Mouse (Mus musculus): ENCODE measurements around the gene Tes3-ps. TPM values are rescaled to one million over a fixed set of nuclear protein-coding genes. Genes with fewer than 3 reads are reported as not detected.

Gene Tes3-ps
- total and polyA plus RNA-seq, 3 experiments, result 0.01 to 4.4 (median 1.8) TPM

DNA sequence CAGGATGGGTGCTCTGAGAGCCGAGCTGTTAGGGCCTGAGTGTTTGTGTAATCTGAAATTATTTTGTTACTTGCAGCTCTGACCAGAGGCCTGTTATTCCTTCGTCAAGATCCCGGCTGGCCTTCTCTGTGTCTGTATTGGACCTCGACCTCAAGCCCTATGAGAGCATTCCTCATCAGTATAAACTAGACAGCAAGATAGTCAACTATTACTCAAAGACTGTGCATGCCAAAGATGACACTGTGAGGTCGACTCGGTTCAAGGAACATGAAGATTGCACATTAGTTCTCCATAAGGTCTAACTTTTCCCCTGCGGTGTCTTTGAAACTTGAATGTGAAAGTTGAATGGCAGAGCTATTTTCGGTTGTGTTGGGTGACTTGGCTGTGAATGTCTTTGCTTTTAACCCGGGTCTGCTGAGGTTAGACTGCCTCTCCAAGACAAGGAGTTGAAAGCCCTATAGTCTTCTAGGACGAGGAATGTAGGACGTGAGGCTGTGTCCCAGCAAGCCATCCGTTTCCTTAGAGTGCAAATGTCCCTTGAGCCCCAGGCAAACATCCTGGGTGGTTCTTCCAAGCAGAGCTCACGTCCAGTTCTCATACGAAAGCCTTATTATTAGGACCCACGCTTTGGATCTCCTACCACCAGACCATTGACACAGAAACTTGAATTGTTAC, 31.5 kb upstream of the Tes3-ps start:
- no peak for TF ChIP-seq GATA1 (IDR thresholded peaks at IDR 0.05; ENCODE audit: borderline replicate concordance, low read length)
- Histone ChIP-seq H3K9me3 (replicated peaks) (no peaks in the 10 kb centered on the region), H3K36me3 (replicated peaks) (peaks cover 94% of the 10 kb centered on the region), H3K27me3 (ENCODE audit: insufficient read depth, low read length) (no peaks in the 10 kb centered on the region), H3K4me1 (ENCODE audit: insufficient read depth, low read depth, low read length) (no peaks in the 10 kb centered on the region), H3K4me3 (ENCODE audit: low read depth, low read length) (no peak overlapping the region)
- DNase-seq (ENCODE audit: low spot score) (no peak), ATAC-seq (ENCODE audit: extremely low read depth, insufficient number of reproducible peaks, low FRiP score, poor library complexity, severe bottlenecking) (no peak)

DNA sequence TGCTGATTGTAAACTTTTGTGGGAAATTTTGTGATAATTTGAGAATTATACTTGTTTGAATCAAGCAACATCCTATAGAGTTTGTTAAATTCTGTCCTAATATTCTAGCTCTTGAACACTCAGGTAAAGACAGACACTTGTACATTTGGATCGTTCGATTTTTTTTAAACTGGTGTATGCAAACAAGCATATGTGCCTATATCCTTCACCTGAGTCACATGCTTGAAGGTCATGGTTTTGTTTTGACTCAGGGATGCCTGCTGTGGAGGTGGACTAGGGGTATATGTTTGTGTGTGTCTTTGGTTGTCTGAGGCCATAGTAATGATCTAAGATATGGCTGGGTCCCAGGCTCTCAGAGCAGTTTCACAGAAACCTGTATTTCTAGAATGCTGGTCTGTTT, 30.2 kb upstream of the Tes3-ps start:
- Histone ChIP-seq H3K27me3 (ENCODE audit: insufficient read depth, low read length) (no peaks in the 10 kb centered on the region), H3K9me3 (replicated peaks) (no peaks in the 10 kb centered on the region), H3K36me3 (replicated peaks) (peaks cover 93% of the 10 kb centered on the region), H3K4me1 (ENCODE audit: insufficient read depth, low read depth, low read length) (no peaks in the 10 kb centered on the region), H3K4me3 (ENCODE audit: low read depth, low read length) (no peak overlapping the region)
- ATAC-seq (ENCODE audit: extremely low read depth, insufficient number of reproducible peaks, low FRiP score, poor library complexity, severe bottlenecking) (no peak), DNase-seq (ENCODE audit: low spot score) (no peak)
- TF ChIP-seq GATA1 (IDR thresholded peaks at IDR 0.05; ENCODE audit: borderline replicate concordance, low read length) (no peak), POLR2AphosphoS5 (IDR thresholded peaks at IDR 0.05; ENCODE audit: insufficient replicate concordance, low read depth, low read length) (no peak), CTCF (IDR thresholded peaks at IDR 0.05; ENCODE audit: low read depth, low read length) (no peak), GATA2 (IDR thresholded peaks at IDR 0.05; ENCODE audit: borderline replicate concordance, low read depth, low read length) (no peak), TAL1 (conservative IDR thresholded peaks at IDR 0.05; ENCODE audit: low read depth, low read length) (no peak)

DNA sequence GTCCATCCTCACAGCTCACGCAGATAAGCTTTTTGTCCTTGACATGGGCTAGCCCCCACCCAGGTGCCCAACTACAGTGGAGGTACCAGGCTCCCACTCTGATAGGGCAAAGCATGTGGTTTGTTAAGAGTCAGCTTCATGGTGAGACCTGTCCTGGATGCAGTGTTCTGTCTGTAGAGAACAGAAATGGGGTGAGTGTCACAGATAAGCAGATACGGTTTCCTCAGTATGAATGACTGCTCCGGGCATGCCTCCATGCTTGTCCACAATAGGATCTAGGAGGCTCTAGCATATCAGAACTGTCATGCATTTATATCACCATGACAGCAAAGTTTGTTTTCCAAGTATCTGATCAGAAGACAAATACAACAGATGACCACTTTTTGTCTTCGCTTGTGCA, 27.2 kb upstream of the Tes3-ps start:
- Histone ChIP-seq H3K9me3 (replicated peaks) (no peaks in the 10 kb centered on the region), H3K4me3 (ENCODE audit: low read depth, low read length) (no peak overlapping the region), H3K36me3 (replicated peaks) (peaks cover 87% of the 10 kb centered on the region), H3K27me3 (ENCODE audit: insufficient read depth, low read length) (no peaks in the 10 kb centered on the region), H3K4me1 (ENCODE audit: insufficient read depth, low read depth, low read length) (peaks cover 3% of the 10 kb centered on the region; the same call in 1 of the 2 replicates)
- ATAC-seq (ENCODE audit: extremely low read depth, insufficient number of reproducible peaks, low FRiP score, poor library complexity, severe bottlenecking), result no peak
- TF ChIP-seq GATA2 (IDR thresholded peaks at IDR 0.05; ENCODE audit: borderline replicate concordance, low read depth, low read length), result no peak
- no peak for TF ChIP-seq POLR2AphosphoS5 (IDR thresholded peaks at IDR 0.05; ENCODE audit: insufficient replicate concordance, low read depth, low read length)
- no peak for TF ChIP-seq GATA1 (IDR thresholded peaks at IDR 0.05; ENCODE audit: borderline replicate concordance, low read length)
- no peak for TF ChIP-seq TAL1 (conservative IDR thresholded peaks at IDR 0.05; ENCODE audit: low read depth, low read length)
- no peak for TF ChIP-seq CTCF (IDR thresholded peaks at IDR 0.05; ENCODE audit: low read depth, low read length)
- no peak for DNase-seq (ENCODE audit: low spot score)

DNA sequence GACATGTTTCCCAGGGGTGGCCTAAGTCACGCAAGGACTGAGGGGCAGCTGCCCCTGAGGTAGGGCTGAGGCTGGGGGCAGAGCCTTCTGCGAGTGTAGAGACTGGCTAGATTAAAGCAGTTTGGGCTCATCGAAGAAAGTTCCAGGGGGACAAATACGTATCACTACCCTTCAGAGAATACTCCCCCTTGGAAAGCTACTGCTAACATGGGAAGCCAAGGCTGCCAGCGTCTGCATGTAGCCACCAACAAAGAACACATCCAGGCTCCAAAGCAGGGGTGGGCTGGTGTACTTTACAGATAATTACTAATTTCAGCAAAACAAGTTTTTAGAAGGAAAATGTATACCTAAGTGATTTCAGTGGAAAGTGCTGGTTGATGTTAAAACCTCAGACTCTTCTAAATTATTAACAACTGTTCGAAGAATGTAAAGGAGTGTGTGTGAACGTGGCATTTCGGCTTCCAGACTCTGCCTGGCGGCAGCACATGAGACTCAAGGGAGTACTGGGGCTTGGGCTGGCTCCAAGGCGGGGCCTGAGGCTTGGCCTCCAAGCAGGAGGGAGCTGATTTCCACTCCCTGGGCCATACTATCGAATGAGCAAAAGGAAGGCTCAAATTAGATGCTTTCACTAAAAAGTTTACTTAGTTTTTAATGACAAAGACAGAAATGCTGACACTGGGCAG, 26.6 kb upstream of the Tes3-ps start:
- no peak for DNase-seq (ENCODE audit: low spot score)
- no peak for TF ChIP-seq CTCF (IDR thresholded peaks at IDR 0.05; ENCODE audit: low read depth, low read length)
- TF ChIP-seq TAL1 (conservative IDR thresholded peaks at IDR 0.05; ENCODE audit: low read depth, low read length), result no peak
- TF ChIP-seq GATA1 (IDR thresholded peaks at IDR 0.05; ENCODE audit: borderline replicate concordance, low read length), result no peak
- TF ChIP-seq POLR2AphosphoS5 (IDR thresholded peaks at IDR 0.05; ENCODE audit: insufficient replicate concordance, low read depth, low read length), result no peak
- no peak for TF ChIP-seq GATA2 (IDR thresholded peaks at IDR 0.05; ENCODE audit: borderline replicate concordance, low read depth, low read length)
- peaks cover 3% of the 10 kb centered on the region; the same call in 1 of the 2 replicates for H3K4me1 ChIP-seq (ENCODE audit: insufficient read depth, low read depth, low read length)
- no peak for ATAC-seq (ENCODE audit: extremely low read depth, insufficient number of reproducible peaks, low FRiP score, poor library complexity, severe bottlenecking)
- no peak overlapping the region for H3K4me3 ChIP-seq (ENCODE audit: low read depth, low read length)
- H3K36me3 ChIP-seq (replicated peaks), result peaks cover 87% of the 10 kb centered on the region
- no peaks in the 10 kb centered on the region for H3K9me3 ChIP-seq (replicated peaks)
- H3K27me3 ChIP-seq (ENCODE audit: insufficient read depth, low read length), result no peaks in the 10 kb centered on the region

DNA sequence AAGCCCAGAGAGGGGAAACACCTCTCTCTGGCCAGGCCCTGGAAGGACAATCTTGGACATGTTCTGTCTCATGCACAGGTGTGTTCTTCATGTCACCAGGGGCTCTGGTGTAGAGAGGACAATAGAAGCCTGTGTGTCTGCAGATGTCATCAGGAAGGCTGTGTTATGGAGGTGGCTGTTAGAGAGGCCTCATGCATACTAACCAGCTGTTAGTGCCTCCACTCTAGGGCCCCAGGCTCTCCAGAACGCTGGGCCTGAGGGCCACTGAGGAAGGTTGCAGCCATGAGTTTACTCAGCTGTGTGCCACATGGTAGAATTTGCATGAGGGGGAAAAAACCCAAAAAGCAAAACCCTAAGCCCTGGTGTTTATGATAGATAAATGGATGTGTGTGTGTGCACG, 25.5 kb upstream of the Tes3-ps start:
- ATAC-seq (ENCODE audit: extremely low read depth, insufficient number of reproducible peaks, low FRiP score, poor library complexity, severe bottlenecking) (no peak), DNase-seq (ENCODE audit: low spot score) (no peak)
- no peak overlapping the region for H3K4me3 ChIP-seq (ENCODE audit: low read depth, low read length)
- H3K4me1 ChIP-seq (ENCODE audit: insufficient read depth, low read depth, low read length), result peaks cover 3% of the 10 kb centered on the region; the same call in 1 of the 2 replicates
- peaks cover 85% of the 10 kb centered on the region for H3K36me3 ChIP-seq (replicated peaks)
- TF ChIP-seq GATA1 (IDR thresholded peaks at IDR 0.05; ENCODE audit: borderline replicate concordance, low read length), result no peak
- no peaks in the 10 kb centered on the region for H3K9me3 ChIP-seq (replicated peaks)
- H3K27me3 ChIP-seq (ENCODE audit: insufficient read depth, low read length), result no peaks in the 10 kb centered on the region

DNA sequence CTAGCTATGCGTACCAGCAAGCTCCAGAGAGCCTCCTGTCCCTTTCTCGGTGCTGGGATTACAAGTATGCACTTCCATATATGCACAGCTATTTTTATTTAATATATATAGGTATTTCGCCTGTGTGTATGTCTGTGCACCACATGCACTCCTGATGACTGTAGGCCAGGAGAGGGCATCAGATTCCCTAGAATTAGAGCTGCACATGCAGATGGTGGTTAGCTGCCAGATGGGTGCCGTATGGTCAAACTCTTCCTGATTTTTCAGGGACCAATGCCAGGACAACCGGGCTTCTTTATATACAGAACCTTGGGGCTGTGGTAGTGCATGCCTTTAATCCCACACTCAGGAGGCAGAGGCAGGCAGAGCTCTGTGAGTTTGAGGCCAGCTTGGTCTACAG, 24.1 kb upstream of the Tes3-ps start:
- Histone ChIP-seq H3K36me3 (replicated peaks) (peaks cover 78% of the 10 kb centered on the region), H3K4me3 (ENCODE audit: low read depth, low read length) (no peak overlapping the region), H3K27me3 (ENCODE audit: insufficient read depth, low read length) (no peaks in the 10 kb centered on the region), H3K4me1 (ENCODE audit: insufficient read depth, low read depth, low read length) (peaks cover 3% of the 10 kb centered on the region; the same call in 1 of the 2 replicates), H3K9me3 (replicated peaks) (no peaks in the 10 kb centered on the region)
- DNase-seq (ENCODE audit: low spot score) (no peak), ATAC-seq (ENCODE audit: extremely low read depth, insufficient number of reproducible peaks, low FRiP score, poor library complexity, severe bottlenecking) (no peak)
- TF ChIP-seq TAL1 (conservative IDR thresholded peaks at IDR 0.05; ENCODE audit: low read depth, low read length) (no peak), GATA2 (IDR thresholded peaks at IDR 0.05; ENCODE audit: borderline replicate concordance, low read depth, low read length) (no peak), GATA1 (IDR thresholded peaks at IDR 0.05; ENCODE audit: borderline replicate concordance, low read length) (no peak), POLR2AphosphoS5 (IDR thresholded peaks at IDR 0.05; ENCODE audit: insufficient replicate concordance, low read depth, low read length) (no peak), CTCF (IDR thresholded peaks at IDR 0.05; ENCODE audit: low read depth, low read length) (no peak)

Data from G1E (cell line).